Mouse (Mus musculus): ENCODE results near the gene Podn.

Podn gene

GRCm38 (mm10) chr4:107975004-107975403, 121.2 kb downstream of the Podn start:
- TF ChIP-seq GATA4 (IDR thresholded peaks at IDR 0.05; ENCODE audit: insufficient replicate concordance, low read length): no peak

DNA sequence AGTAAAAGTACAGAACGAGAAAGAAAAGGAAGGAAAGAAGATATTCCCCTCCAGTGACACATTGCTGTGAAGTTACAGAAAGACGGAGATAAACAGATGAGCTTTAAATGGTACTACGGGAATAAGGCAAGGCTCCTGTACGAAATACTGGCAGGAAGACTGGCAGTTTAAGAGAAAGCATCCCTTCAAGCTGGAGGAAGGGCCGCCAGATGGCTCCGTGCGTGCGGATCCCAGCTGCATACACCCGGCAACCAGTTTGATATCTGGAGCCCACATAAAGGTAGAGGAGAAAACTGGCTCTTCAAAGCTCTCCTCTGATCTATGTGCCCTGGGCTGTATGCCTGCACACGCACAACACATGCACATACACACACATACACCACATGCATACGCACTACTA, 121.7 kb downstream of the Podn start:
- TF ChIP-seq GATA4 (IDR thresholded peaks at IDR 0.05; ENCODE audit: insufficient replicate concordance, low read length): no peak

DNA sequence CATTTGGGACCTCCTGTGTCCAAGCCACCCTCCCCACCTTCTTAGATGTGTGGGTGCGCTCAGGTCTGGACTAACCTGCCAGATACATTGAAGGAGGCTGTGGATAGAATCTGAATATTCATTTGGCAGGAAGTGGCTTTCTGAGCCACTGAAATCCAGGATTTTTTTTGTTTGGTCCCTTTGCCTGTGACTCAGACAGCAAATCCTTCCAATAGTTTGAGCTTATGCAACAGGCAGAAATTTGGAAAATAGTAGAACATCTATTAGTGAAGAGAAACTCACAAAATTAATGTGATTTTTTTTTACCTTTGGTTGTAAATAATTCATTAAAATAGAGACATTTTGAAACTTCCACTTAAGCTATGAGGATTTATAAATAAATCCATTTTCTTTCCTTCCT, 125.1 kb downstream of the Podn start:
- TF ChIP-seq GATA4 (IDR thresholded peaks at IDR 0.05; ENCODE audit: insufficient replicate concordance, low read length): no peak

- TF ChIP-seq GATA4 (IDR thresholded peaks at IDR 0.05; ENCODE audit: insufficient replicate concordance, low read length): no peak
Observed at GRCm38 (mm10) chr4:107969781-107970180, 126.5 kb downstream of the Podn start.

DNA sequence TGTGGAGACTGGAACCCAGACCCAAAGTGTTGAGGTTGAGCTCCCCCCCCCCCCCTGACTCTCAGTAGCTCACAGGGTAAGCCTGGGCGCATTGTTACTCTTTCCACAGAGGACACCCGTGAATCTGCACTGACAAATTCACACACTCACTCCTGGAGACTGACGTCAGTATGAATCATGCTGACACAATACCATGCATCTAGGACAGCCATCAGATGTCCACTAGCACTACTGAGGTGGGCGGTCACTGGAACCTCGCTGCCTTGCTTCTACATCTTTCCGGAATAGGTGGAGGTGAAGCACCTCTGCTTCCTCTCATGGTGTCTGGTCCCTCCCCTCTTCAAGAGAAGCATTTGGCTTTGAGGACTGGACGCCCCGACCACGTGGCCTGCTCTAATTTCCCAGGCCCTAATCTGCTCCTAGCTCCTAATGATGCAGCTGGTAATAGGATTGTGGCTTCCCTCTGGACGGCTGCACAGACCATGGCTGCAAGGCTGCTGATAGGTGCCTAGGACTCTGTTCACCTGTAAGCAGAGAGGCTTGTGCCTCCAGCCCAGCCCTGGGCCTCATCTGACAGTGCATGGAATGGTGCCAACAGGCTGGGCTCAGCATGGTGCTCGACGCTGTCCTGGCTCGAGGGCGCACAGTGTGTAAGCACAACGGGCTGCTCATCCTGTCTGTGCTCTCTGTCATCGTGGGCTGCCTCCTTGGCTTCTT, 128.1 kb downstream of the Podn start, which contains the start of gene Slc1a7:
Gene Slc1a7, plus strand, starts transcription at position 367 of the 717 bp plus-strand sequence.
- TF ChIP-seq GATA4 (IDR thresholded peaks at IDR 0.05; ENCODE audit: insufficient replicate concordance, low read length): no peak

GRCm38 (mm10) chr4:107966416-107967109, 129.7 kb downstream of the Podn start:
- TF ChIP-seq GATA4 (IDR thresholded peaks at IDR 0.05; ENCODE audit: insufficient replicate concordance, low read length): no peak

Data from liver, adult (tissue).